Mouse (Mus musculus) ovary, postnatal 10 days (tissue): ENCODE results near the gene Gjb5.

Experiments
- DNase-seq: peaks from one replicate; pipeline ENCODE4 v3.0.0; 2022; ENCODE audit warnings: low spot score

Gene Gjb5

GRCm38 (mm10) chr4:127358018-127358417 is at the start of gene Gjb5:
Gjb5 (minus strand) TSS chr4:127358181.
- DNase-seq = no peak

- DNase-seq = no peak
Observed at GRCm38 (mm10) chr4:127402614-127403013, 44.6 kb upstream of the Gjb5 start.

- no peak for DNase-seq
Observed at GRCm38 (mm10) chr4:127402166-127402565, 44.2 kb upstream of the Gjb5 start.

GRCm38 (mm10) chr4:127400165-127401145 is 42.5 kb upstream of the Gjb5 start:
- DNase-seq = no peak

DNA sequence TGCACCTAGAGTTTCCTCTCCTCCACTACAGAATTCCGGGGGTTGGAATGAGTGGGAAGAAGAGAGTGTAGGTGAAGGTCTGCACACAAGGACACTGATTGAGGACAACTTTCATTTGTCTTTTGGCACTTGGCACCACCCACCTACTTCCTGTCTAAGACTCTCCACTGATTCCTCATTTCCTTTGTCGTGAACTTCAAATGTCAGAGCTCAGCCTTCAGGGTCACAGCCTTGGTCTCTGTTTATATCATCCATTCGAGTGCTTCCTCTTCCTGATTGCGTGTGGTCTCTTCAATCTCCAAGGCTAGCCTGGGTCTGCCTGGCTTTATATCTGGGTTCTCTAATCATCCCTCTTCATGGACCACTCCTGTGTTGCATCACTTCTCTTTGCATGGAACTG is 37.6 kb upstream of the Gjb5 start:
- no peak for DNase-seq

DNA sequence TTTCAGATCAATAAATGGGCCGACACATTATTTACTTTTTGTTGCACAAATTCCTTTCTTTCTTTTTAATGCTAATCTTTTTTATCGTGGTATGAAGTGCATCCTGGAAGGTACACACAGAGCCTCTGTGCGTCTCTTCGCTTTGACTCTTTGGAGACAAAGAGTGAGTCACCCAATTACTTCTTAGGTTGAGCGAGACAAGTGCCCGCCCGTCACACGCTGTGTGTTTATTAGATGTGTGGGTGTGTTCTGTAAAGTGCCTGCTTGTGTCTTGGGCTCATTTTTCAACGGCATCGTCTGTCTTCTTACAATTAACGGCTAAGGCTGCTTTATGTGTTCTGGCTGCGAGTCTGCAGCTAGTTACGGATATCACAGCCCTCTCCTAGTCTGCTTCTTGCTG is 31.7 kb upstream of the Gjb5 start:
- DNase-seq = no peak

DNA sequence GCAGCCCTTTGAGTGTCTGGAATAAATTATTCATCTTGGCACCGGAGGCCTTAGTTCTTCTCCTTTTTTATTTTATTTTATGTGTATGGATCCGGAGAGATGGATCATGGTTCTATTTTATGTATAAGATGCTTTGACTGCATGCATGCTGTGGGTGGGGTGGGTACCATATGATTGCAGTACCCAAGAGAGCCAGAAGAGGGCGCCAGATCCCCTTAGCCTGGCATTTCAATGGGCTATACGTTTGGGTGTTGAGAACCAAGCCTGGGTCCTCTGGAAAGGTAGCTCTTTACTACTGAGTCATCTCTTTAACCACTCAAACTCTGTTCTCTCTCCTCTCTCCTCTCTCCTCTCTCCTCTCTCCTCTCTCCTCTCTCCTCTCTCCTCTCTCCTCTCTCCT is 19.4 kb upstream of the Gjb5 start:
- DNase-seq = no peak

DNA sequence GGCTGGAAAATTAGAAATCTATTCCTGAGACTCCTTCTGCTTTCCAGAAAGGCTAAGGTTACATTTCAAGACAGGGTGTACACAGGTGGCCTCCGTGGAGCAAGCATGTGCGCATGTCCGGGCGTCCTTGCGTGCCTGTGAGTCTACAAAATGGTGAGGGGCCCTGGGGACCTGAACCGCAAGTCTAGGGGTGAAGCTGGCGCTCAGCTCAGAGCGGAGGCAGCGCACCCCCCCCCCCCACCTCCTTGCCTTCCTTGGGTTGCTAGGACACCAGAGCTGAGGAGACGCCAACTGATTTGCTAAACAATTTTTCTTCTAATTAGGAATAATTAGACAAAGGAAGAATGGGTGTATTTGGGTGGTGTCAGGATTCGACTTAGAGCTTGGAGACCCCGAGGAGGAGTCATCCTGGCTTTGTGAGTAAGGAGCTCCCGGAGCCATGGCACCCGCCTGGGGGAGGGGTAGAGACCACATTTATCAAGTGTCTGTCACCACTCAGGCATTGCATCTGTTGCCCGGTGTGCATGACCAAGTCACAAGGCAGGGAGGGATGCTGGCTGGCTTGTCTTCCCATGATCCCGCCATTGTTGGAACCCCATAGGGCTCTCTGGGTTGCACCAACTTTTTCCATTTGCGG is 17.7 kb upstream of the Gjb5 start:
- no peak for DNase-seq

GRCm38 (mm10) chr4:127374645-127375044 is 16.7 kb upstream of the Gjb5 start:
- DNase-seq = no peak

DNA sequence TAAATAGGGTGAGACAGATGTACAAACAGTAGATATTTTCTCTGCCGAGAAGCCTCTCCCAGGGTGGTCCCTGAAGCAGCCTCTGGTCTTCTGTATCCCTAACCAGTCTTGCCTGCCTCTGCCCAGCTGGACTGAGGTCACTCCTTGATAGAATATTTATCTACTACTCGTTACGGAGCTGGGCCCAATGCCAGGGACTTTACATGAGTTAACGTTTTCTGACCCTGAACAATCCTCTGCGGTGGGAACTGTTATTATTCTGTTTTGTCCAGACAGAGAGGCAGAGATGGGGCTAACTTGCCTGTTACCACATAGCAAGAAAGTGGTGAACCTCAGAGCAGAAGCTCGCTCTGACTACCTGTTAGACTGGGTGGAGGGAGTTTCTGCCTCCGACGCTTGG is 15.5 kb upstream of the Gjb5 start:
- DNase-seq = no peak

DNA sequence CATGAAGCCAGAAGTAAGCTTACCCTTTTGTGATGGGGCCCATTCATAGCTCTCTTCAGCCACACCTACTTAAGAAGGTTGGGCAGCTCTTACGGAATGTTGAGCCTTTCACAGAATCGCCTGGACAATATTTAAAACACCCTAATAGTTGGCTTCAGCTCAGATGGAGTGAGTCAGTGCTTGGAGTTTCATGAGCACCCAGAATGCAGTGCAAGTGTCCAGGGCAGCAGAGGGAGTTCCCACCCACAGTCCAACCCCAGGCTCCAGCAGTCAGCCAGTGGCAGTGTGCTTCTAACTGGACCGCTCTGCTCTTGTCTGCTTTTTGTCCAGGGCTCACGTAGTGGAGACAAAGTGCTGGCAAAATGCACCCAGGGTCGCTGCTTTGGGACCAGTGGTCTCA is 13.6 kb upstream of the Gjb5 start:
- DNase-seq = no peak

GRCm38 (mm10) chr4:127370447-127370846 is 12.5 kb upstream of the Gjb5 start:
- no peak for DNase-seq

GRCm38 (mm10) chr4:127368379-127368973 is 10.5 kb upstream of the Gjb5 start:
- peak; percentile 37 for DNase-seq

DNA sequence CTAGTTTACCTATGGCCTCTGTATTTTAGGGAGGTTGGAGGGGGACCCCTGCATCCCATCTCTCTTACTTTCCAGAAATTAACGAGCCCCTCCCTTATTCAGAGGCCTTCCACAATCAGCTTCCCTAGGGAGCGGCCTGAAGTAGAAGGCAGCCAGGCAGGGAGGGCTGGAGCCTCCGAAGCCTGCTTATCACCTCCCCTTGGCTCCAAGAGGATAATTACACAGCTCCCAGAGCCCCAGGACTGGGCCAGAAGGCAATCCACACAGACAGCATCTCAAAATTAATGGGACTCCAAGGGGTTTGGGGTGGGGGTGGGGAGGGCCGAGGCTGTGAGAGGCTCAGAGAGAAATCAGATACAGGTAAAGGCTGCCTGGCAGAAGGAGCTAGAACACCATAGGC is 7.9 kb upstream of the Gjb5 start:
- DNase-seq = no peak

- DNase-seq = no peak
Observed at GRCm38 (mm10) chr4:127365433-127365832, 7.5 kb upstream of the Gjb5 start.

DNA sequence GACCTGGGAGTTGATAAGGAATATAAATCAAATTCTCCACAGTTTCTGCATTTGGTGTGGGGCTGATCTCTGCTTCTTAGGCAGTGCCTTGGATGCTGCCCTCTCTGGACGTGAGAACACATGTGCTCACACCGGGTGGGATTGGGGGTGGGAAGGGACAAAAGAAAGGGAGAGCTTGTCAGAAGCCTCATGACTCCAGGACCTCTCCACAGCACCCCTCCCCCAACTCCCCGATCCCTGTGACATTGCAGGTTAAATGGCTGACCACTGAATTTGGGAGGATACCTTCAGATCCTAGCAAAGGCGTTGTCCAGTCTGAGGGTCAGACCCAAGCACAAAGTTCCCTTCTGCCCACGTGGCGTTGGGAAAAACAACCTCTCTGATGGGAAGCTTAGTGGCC is 6.5 kb upstream of the Gjb5 start:
- DNase-seq = no peak

- no peak for DNase-seq
Observed at GRCm38 (mm10) chr4:127363331-127363730, 5.3 kb upstream of the Gjb5 start.

DNA sequence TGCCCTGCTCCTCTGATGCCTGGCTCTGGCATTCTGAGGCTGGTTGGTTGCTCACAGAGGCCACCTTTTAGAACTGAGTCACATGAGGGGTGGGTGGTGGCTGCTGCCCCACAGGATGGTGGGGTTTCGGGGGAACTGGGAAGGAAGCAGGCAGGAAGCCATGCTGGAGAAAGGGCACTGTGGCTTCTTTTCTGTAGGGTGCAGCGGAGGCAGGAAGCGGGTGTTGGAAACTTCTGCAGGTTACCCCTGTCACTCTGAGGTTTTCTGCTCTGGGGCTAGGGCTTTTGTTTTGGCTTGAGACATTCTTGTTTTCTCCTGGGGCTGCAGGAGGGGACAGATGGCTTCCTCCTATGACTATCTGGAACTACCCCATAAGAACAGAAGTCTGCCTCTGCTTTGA is 4.5 kb upstream of the Gjb5 start:
- no peak for DNase-seq

DNA sequence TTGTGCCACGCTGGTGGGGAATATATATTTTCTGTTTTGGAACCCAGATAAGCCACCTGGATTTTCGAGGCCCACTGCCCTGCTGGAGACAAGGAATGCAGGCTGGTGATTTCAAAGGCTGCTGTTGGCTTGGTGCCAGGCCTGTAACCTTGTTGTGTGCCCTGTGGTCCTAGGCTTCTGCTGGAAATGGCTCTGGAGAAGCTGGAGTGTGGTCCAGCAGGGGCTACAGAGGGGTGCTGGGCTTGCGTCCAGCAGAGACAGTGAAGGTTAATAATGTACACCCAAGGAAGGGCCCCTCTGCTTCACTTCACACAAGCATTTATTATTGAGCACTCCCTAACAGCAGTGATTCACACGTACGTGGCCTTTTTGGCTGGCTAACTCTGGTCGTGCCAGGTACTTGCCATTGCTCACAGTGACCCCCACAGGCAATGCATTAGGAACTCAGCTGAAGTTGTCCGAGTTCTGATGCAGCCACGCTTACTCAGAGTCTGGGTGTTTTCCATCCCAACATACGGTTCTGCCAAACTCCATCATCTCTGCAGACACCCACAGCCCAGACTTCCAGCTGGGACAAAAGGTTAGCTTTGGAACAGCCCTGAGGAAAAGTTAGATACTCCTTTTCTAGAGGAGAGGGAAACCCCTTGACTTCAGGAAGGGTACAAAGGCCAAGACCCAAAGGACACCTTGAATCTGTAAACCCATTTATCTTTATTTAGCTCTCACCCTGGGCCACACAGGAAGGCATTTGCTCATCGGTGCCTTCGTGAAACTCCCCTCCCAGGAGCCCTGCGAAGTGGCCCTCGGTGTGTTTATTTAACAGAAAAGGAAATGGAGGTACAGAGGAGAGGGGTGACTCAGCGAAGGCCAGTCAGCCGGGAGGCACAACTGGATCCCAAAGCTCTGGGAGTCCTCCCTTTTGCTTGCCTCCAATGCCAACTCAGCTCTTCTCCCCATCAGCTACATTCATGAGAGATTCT is 3.2 kb downstream of the Gjb5 start:
- DNase-seq = no peak

- DNase-seq = no peak
Observed at GRCm38 (mm10) chr4:127353951-127354438, 4.0 kb downstream of the Gjb5 start, which contains the start of gene Gjb4. Gjb4 (minus strand) TSS chr4:127354081.

- DNase-seq = no peak
Observed at GRCm38 (mm10) chr4:127352594-127352993, 5.4 kb downstream of the Gjb5 start.
